Mouse (Mus musculus): ENCODE measurements around the gene Rbm42. TPM values are rescaled to one million over a fixed set of nuclear protein-coding genes. Genes with fewer than 3 reads are reported as not detected.

Gene Rbm42
- polyA plus RNA-seq, 1 experiment from 2014 or later, result 151 TPM

- no peak overlapping the region for H3K27ac ChIP-seq
- H3K36me3 ChIP-seq, result peaks cover 40% of the 10 kb centered on the region
- H3K4me3 ChIP-seq, result no peak overlapping the region
- peaks cover 26% of the 10 kb centered on the region for H3K27me3 ChIP-seq
- H3K9me3 ChIP-seq, result no peaks in the 10 kb centered on the region
- ATAC-seq (ENCODE audit: insufficient number of reproducible peaks, insufficient read depth, low FRiP score, low TSS enrichment), result no peak
- H3K4me2 ChIP-seq (replicated peaks), result no peak overlapping the region
- 0 out of 2 replicates have a peak, but pooled peaks cover 11% of the 10 kb centered on the region for H3K4me1 ChIP-seq
- H3K9ac ChIP-seq, result no peak overlapping the region
- WGBS, result 14% methylated on average over 4 of the region's 4 CpGs
Observed at GRCm38 (mm10) chr7:30639083-30639482, 11.0 kb downstream of the Rbm42 start.

DNA sequence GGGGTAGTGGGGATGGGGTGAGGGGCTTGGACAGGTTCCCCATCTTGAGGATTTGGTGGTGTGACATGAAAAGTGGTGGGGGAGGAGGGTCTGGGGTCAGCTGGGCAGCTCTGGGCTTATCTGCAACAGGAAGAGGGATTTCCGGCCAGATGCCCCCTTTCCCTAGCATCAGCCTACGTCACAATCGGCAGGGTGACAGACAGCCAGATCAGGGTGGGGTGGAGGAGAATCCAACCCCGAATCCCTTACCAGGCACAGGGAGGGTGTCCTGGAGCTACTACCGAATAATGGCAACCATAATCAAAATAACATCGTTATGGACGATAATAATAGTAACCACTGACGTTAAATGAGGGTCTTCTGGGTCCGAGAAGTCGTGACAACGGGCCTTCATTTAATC lies 13.7 kb downstream of the Rbm42 start:
- H3K4me1 ChIP-seq, result 0 out of 2 replicates have a peak, but pooled peaks cover 11% of the 10 kb centered on the region
- H3K9me3 ChIP-seq, result no peaks in the 10 kb centered on the region
- no peak overlapping the region for H3K27ac ChIP-seq
- H3K9ac ChIP-seq, result no peak overlapping the region
- no peak for ATAC-seq (ENCODE audit: insufficient number of reproducible peaks, insufficient read depth, low FRiP score, low TSS enrichment)
- WGBS, result 25% methylated on average over 11 of the region's 11 CpGs
- peaks cover 52% of the 10 kb centered on the region for H3K27me3 ChIP-seq
- no peak overlapping the region for H3K4me2 ChIP-seq (replicated peaks)
- H3K4me3 ChIP-seq, result no peak overlapping the region
- H3K36me3 ChIP-seq, result peaks cover 14% of the 10 kb centered on the region

- H3K4me3 ChIP-seq, result peak within 1 kb of the TSS; percentile 2; the same call in 1 of the 2 replicates
- H3K4me2 ChIP-seq (replicated peaks), result peak within 1 kb of the TSS; percentile 29
- H3K36me3 ChIP-seq, result peaks cover 8% of the 10 kb centered on the region
- H3K4me1 ChIP-seq, result 0 out of 2 replicates have a peak, but pooled peaks cover 11% of the 10 kb centered on the region
- no peak within 1 kb of the TSS for H3K9ac ChIP-seq
- peaks cover 55% of the 10 kb centered on the region for H3K27me3 ChIP-seq
- 3% methylated on average over 5 of the region's 5 CpGs for WGBS
- no peak for ATAC-seq (ENCODE audit: insufficient number of reproducible peaks, insufficient read depth, low FRiP score, low TSS enrichment)
- no peaks in the 10 kb centered on the region for H3K9me3 ChIP-seq
- H3K27ac ChIP-seq, result no peak within 1 kb of the TSS
Observed at GRCm38 (mm10) chr7:30635752-30636151, 14.4 kb downstream of the Rbm42 start, which contains the start of gene Etv2. Etv2 (minus strand) TSS chr7:30635852.

- 1% methylated on average over 20 of the region's 20 CpGs for WGBS
- H3K9ac ChIP-seq, result no peak overlapping the region
- no peaks in the 10 kb centered on the region for H3K36me3 ChIP-seq
- ATAC-seq (ENCODE audit: insufficient number of reproducible peaks, insufficient read depth, low FRiP score, low TSS enrichment), result no peak
- H3K4me1 ChIP-seq, result 0 out of 2 replicates have a peak, but pooled peaks cover 11% of the 10 kb centered on the region
- peak overlapping the region; percentile 29 for H3K4me2 ChIP-seq (replicated peaks)
- no peaks in the 10 kb centered on the region for H3K9me3 ChIP-seq
- no peak overlapping the region for H3K27ac ChIP-seq
- peak overlapping the region; percentile 2; the same call in 1 of the 2 replicates for H3K4me3 ChIP-seq
- H3K27me3 ChIP-seq, result peaks cover 57% of the 10 kb centered on the region
Observed at GRCm38 (mm10) chr7:30634621-30635020, 15.5 kb downstream of the Rbm42 start.

GRCm38 (mm10) chr7:30633762-30634412 lies 16.2 kb downstream of the Rbm42 start:
- H3K4me1 ChIP-seq, result 0 out of 2 replicates have a peak, but pooled peaks cover 11% of the 10 kb centered on the region
- H3K36me3 ChIP-seq, result no peaks in the 10 kb centered on the region
- ATAC-seq (ENCODE audit: insufficient number of reproducible peaks, insufficient read depth, low FRiP score, low TSS enrichment), result no peak
- no peaks in the 10 kb centered on the region for H3K9me3 ChIP-seq
- H3K27ac ChIP-seq, result no peak overlapping the region
- no peak overlapping the region for H3K4me2 ChIP-seq (replicated peaks)
- H3K4me3 ChIP-seq, result 0 out of 2 replicates have a peak overlapping the region, but pooled peaks have one; percentile 0
- H3K27me3 ChIP-seq, result peaks cover 59% of the 10 kb centered on the region
- no peak overlapping the region for H3K9ac ChIP-seq
- WGBS, result 6% methylated on average over 27 of the region's 27 CpGs

DNA sequence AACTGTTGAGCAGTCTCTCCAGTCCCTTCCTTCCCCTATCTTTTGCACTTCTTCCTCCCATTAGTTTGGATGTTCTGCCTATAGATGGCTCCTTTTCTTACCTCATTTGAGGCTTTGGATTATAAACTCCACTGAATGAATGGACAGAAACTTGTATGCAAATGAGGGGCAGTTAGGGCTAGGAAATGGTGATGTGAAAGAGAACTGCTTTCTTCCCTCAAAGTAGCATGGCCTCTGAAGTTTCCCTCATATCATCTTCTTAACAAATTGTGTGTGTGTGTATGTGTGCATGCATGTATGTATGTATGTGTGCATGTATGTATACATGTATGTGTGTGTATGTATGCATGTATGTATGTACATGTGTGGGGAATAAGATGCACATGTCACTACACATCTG lies 21.1 kb downstream of the Rbm42 start:
- peaks cover 4% of the 10 kb centered on the region; the same call in 1 of the 2 replicates for H3K36me3 ChIP-seq
- ATAC-seq (ENCODE audit: insufficient number of reproducible peaks, insufficient read depth, low FRiP score, low TSS enrichment), result no peak
- H3K27me3 ChIP-seq, result peaks cover 33% of the 10 kb centered on the region
- H3K9me3 ChIP-seq, result no peaks in the 10 kb centered on the region
- H3K27ac ChIP-seq, result no peak overlapping the region
- no peak overlapping the region for H3K4me2 ChIP-seq (replicated peaks)
- no peak overlapping the region for H3K9ac ChIP-seq
- H3K4me1 ChIP-seq, result peaks cover 7% of the 10 kb centered on the region; the same call in 1 of the 2 replicates
- no peak overlapping the region for H3K4me3 ChIP-seq

GRCm38 (mm10) chr7:30626647-30627046 lies 23.5 kb downstream of the Rbm42 start:
- no peak overlapping the region for H3K4me3 ChIP-seq
- peaks cover 27% of the 10 kb centered on the region for H3K36me3 ChIP-seq
- H3K4me2 ChIP-seq (replicated peaks), result peak overlapping the region; percentile 86; the same call in 1 of the 2 replicates
- peaks cover 9% of the 10 kb centered on the region for H3K27me3 ChIP-seq
- ATAC-seq (ENCODE audit: insufficient number of reproducible peaks, insufficient read depth, low FRiP score, low TSS enrichment), result no peak
- no peaks in the 10 kb centered on the region for H3K9me3 ChIP-seq
- H3K4me1 ChIP-seq, result peaks cover 7% of the 10 kb centered on the region; the same call in 1 of the 2 replicates
- WGBS, result 77% methylated on average over 5 of the region's 5 CpGs
- no peak overlapping the region for H3K9ac ChIP-seq
- H3K27ac ChIP-seq, result no peak overlapping the region

DNA sequence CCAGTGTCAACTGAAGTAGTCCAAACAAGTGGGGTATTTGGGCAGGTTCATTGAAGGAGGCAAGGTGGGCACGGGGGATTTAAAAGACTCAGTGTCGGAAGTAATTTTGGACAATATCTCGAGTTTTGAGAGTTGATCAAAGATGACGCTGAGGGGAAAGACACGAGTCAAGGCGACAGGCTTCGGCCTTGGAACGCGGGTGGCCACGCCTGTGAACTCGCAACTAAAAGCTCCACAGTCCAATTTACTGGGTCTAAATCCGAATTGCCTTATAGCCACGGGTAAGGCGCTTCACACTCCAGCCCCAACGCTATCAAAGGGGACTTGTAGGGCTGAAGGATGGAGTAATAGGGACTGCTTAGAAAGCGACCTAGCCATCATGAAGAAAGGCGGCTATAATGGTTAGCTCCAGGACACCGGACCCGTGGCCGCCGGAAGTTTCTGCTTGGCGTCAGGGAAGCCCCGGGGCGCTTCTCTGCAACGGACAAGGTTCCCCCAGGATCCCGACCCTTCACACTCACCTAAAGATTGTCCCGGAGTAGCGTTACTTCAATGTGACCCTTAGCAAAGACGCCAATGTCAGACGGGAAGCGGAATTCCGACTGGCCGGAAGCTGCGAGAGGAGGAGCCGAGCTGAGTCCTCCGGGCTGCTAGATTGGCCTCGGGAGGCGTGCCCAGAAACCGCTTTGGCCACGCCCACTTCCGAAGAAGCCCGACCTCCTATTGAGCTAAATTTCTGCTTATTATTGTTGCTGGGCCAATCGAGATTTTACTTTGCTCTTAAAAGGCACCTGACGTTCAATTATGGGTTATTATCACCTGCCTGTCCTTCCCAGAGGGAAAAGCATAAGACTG lies 24.4 kb downstream of the Rbm42 start, which contains the start of gene Cox6b1:
Cox6b1 (minus strand) TSS at position 622 of the 855 bp plus-strand sequence.
- Histone ChIP-seq H3K4me1 (peaks cover 7% of the 10 kb centered on the region; the same call in 1 of the 2 replicates), H3K27ac (peak within 1 kb of the TSS; percentile 46; the same call in 1 of the 2 replicates), H3K36me3 (peaks cover 34% of the 10 kb centered on the region), H3K9ac (peak within 1 kb of the TSS; percentile 79), H3K27me3 (0 out of 2 replicates have a peak, but pooled peaks cover 4% of the 10 kb centered on the region), H3K4me3 (peak within 1 kb of the TSS; percentile 84), H3K9me3 (no peaks in the 10 kb centered on the region), H3K4me2 (replicated peaks) (peak within 1 kb of the TSS; percentile 86)
- peak; percentile 88 for ATAC-seq (ENCODE audit: insufficient number of reproducible peaks, insufficient read depth, low FRiP score, low TSS enrichment)
- WGBS, result 2% methylated on average over 44 of the region's 44 CpGs

DNA sequence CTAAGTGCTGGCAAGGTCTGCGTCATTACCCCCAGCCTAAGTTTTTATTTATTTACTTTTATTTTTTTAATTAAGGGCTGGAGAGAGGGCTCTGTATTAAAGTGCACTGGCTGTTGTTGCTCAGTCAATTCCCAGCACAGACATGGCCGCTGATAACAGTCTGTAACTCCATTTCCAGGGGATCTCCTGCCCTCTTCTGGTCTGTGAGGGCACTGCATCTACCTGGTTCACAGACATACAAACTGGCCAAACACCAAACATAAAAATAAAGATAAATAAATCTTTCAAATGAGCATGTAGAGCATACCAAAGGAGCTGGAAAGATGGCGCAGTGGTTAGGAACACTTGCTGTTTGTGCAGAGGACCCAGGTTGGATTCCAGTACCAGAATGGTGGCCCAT lies 30.9 kb downstream of the Rbm42 start:
- H3K4me3 ChIP-seq, result no peak overlapping the region
- H3K9ac ChIP-seq, result no peak overlapping the region
- no peaks in the 10 kb centered on the region for H3K27me3 ChIP-seq
- WGBS, result 89% methylated on average over 3 of the region's 3 CpGs
- H3K4me1 ChIP-seq, result no peaks in the 10 kb centered on the region
- H3K4me2 ChIP-seq (replicated peaks), result no peak overlapping the region
- H3K27ac ChIP-seq, result no peak overlapping the region
- H3K36me3 ChIP-seq, result peaks cover 79% of the 10 kb centered on the region
- 0 out of 2 replicates have a peak, but pooled peaks cover 2% of the 10 kb centered on the region for H3K9me3 ChIP-seq
- no peak for ATAC-seq (ENCODE audit: insufficient number of reproducible peaks, insufficient read depth, low FRiP score, low TSS enrichment)

DNA sequence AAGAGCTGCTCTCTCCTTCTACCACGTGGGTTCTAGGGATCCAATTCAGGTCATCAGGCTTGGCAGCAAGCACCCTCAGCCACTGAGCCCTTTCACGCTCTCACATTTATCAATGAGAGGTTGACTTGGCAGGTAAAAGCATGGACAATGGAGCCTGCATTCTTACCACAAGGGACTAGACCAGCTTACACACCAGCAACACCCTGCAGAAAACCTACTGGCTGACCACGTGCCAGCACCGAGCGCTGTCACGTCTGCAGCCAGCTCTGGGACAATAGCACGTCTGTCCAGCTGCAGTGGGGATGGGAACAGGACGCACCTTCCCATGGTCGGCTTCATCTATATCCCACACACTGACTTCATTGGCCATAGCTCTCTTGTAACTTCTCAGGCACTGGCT lies 31.5 kb downstream of the Rbm42 start:
- Histone ChIP-seq H3K4me1 (no peaks in the 10 kb centered on the region), H3K9ac (no peak overlapping the region), H3K36me3 (peaks cover 73% of the 10 kb centered on the region), H3K27me3 (no peaks in the 10 kb centered on the region), H3K9me3 (0 out of 2 replicates have a peak, but pooled peaks cover 2% of the 10 kb centered on the region), H3K4me3 (no peak overlapping the region), H3K4me2 (replicated peaks) (no peak overlapping the region), H3K27ac (no peak overlapping the region)
- 95% methylated on average over 9 of the region's 9 CpGs for WGBS
- no peak for ATAC-seq (ENCODE audit: insufficient number of reproducible peaks, insufficient read depth, low FRiP score, low TSS enrichment)

DNA sequence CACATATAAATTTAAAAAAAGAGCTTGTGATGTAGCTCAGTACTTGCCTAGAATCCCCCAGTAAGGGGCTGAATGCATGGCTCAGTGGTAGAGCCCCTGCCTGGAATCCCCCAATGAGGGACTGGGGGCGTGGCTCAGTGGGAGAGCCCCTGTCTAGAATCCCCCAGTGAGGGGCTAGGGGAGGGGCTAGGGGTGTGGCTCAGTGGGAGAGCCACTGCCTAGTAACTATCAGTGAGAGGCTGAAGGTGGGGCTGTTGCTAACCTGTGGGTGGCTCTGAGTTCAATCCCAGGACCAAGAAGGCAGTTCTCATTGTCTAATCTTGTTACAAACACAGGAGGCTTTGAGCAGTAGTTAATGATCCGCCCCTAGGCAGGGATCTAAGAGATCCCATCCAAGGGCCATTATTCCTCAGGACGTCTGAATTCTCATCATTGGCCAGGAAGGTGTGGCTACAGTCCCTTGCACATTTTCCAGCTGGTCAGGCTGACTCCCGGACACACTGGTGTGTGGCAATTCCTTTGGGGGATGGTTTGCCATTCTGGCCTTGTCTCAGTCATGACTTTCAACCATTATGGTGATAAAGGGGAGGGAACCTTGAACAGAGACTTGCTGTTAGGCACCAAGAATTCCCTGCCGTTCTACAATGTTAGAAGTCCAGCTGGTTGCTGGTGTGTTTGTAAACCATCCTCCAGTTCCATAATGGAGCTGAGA lies 34.9 kb downstream of the Rbm42 start:
- ATAC-seq (ENCODE audit: insufficient number of reproducible peaks, insufficient read depth, low FRiP score, low TSS enrichment), result no peak
- Histone ChIP-seq H3K27me3 (no peaks in the 10 kb centered on the region), H3K36me3 (peaks cover 46% of the 10 kb centered on the region), H3K4me2 (replicated peaks) (no peak overlapping the region), H3K9me3 (0 out of 2 replicates have a peak, but pooled peaks cover 2% of the 10 kb centered on the region), H3K9ac (no peak overlapping the region), H3K4me3 (no peak overlapping the region), H3K27ac (no peak overlapping the region), H3K4me1 (no peaks in the 10 kb centered on the region)
- WGBS, result 56% methylated on average over 5 of the region's 5 CpGs

All from embryonic facial prominence, embryonic 12.5 days (tissue).